Mouse (Mus musculus): ENCODE data around the gene Mthfd1. TPM values are rescaled to one million over a fixed set of nuclear protein-coding genes. Genes with fewer than 3 reads are reported as not detected.

Mthfd1 gene
- polyA plus RNA-seq, 1 experiment from 2014 or later: 37.3 TPM

- no peak for ATAC-seq (ENCODE audit: insufficient number of reproducible peaks, insufficient read depth, low FRiP score, low read depth)
- peaks cover 22% of the 10 kb centered on the region for H3K36me3 ChIP-seq (ENCODE audit: control insufficient read depth, insufficient read depth, low read length)
- no peaks in the 10 kb centered on the region for H3K4me1 ChIP-seq (ENCODE audit: control insufficient read depth in 2 of 2, insufficient read depth in 2 of 2, low read length in 2 of 2)
- no peak overlapping the region for H3K27ac ChIP-seq (replicated peaks in 1 of 2; ENCODE audit: control insufficient read depth in 1 of 2, insufficient read depth in 1 of 2, low read depth in 2 of 2, low read length in 2 of 2)
- no peak overlapping the region for H3K4me3 ChIP-seq (ENCODE audit: control insufficient read depth in 1 of 2, insufficient read depth in 1 of 2, low read depth in 1 of 2, low read length in 2 of 2)
- WGBS: 90% methylated on average over 10 of the region's 10 CpGs
- H3K9me3 ChIP-seq (ENCODE audit: control insufficient read depth, low read length): no peaks in the 10 kb centered on the region
- H3K27me3 ChIP-seq (ENCODE audit: control insufficient read depth, insufficient read depth, low read length): no peaks in the 10 kb centered on the region
- no peak overlapping the region for H3K4me2 ChIP-seq (ENCODE audit: low read length)
- no peak overlapping the region for H3K9ac ChIP-seq (ENCODE audit: low read length)
Measured at GRCm38 (mm10) chr12:76272610-76273524, 17.8 kb downstream of the Mthfd1 start.

GRCm38 (mm10) chr12:76278209-76278608 is 23.1 kb downstream of the Mthfd1 start:
- no peak overlapping the region for H3K4me3 ChIP-seq (ENCODE audit: control insufficient read depth in 1 of 2, insufficient read depth in 1 of 2, low read depth in 1 of 2, low read length in 2 of 2)
- no peak for ATAC-seq (ENCODE audit: insufficient number of reproducible peaks, insufficient read depth, low FRiP score, low read depth)
- peaks cover 8 to 14% of the 10 kb centered on the region in 2 experiments for H3K4me1 ChIP-seq (ENCODE audit: control insufficient read depth in 2 of 2, insufficient read depth in 2 of 2, low read length in 2 of 2)
- H3K9me3 ChIP-seq (ENCODE audit: control insufficient read depth, low read length): no peaks in the 10 kb centered on the region
- H3K4me2 ChIP-seq (ENCODE audit: low read length): no peak overlapping the region
- H3K27me3 ChIP-seq (ENCODE audit: control insufficient read depth, insufficient read depth, low read length): no peaks in the 10 kb centered on the region
- H3K9ac ChIP-seq (ENCODE audit: low read length): no peak overlapping the region
- WGBS: 74% methylated on average over 6 of the region's 6 CpGs
- H3K27ac ChIP-seq (replicated peaks in 1 of 2; ENCODE audit: control insufficient read depth in 1 of 2, insufficient read depth in 1 of 2, low read depth in 2 of 2, low read length in 2 of 2): no peak overlapping the region
- peaks cover 41% of the 10 kb centered on the region for H3K36me3 ChIP-seq (ENCODE audit: control insufficient read depth, insufficient read depth, low read length)

- WGBS: 79% methylated on average over 9 of the region's 9 CpGs
- Histone ChIP-seq H3K27me3 (ENCODE audit: control insufficient read depth, insufficient read depth, low read length) (no peaks in the 10 kb centered on the region), H3K9me3 (ENCODE audit: control insufficient read depth, low read length) (no peaks in the 10 kb centered on the region), H3K36me3 (ENCODE audit: control insufficient read depth, insufficient read depth, low read length) (peaks cover 60% of the 10 kb centered on the region), H3K4me2 (ENCODE audit: low read length) (no peak overlapping the region), H3K4me1 (ENCODE audit: control insufficient read depth in 2 of 2, insufficient read depth in 2 of 2, low read length in 2 of 2) (peaks cover 8 to 14% of the 10 kb centered on the region in 2 experiments), H3K27ac (replicated peaks in 1 of 2; ENCODE audit: control insufficient read depth in 1 of 2, insufficient read depth in 1 of 2, low read depth in 2 of 2, low read length in 2 of 2) (no peak overlapping the region), H3K9ac (ENCODE audit: low read length) (no peak overlapping the region), H3K4me3 (ENCODE audit: control insufficient read depth in 1 of 2, insufficient read depth in 1 of 2, low read depth in 1 of 2, low read length in 2 of 2) (no peak overlapping the region)
- ATAC-seq (ENCODE audit: insufficient number of reproducible peaks, insufficient read depth, low FRiP score, low read depth): no peak
Measured at GRCm38 (mm10) chr12:76280556-76280955, 25.5 kb downstream of the Mthfd1 start.

- no peak for ATAC-seq (ENCODE audit: insufficient number of reproducible peaks, insufficient read depth, low FRiP score, low read depth)
- Histone ChIP-seq H3K9me3 (ENCODE audit: control insufficient read depth, low read length) (no peaks in the 10 kb centered on the region), H3K9ac (ENCODE audit: low read length) (no peak overlapping the region), H3K27ac (replicated peaks in 1 of 2; ENCODE audit: control insufficient read depth in 1 of 2, insufficient read depth in 1 of 2, low read depth in 2 of 2, low read length in 2 of 2) (no peak overlapping the region), H3K4me1 (ENCODE audit: control insufficient read depth in 2 of 2, insufficient read depth in 2 of 2, low read length in 2 of 2) (peaks cover 8 to 14% of the 10 kb centered on the region in 2 experiments), H3K27me3 (ENCODE audit: control insufficient read depth, insufficient read depth, low read length) (no peaks in the 10 kb centered on the region), H3K4me2 (ENCODE audit: low read length) (no peak overlapping the region), H3K4me3 (ENCODE audit: control insufficient read depth in 1 of 2, insufficient read depth in 1 of 2, low read depth in 1 of 2, low read length in 2 of 2) (no peak overlapping the region), H3K36me3 (ENCODE audit: control insufficient read depth, insufficient read depth, low read length) (peaks cover 61% of the 10 kb centered on the region)
- WGBS: 83% methylated on average over 2 of the region's 2 CpGs
Measured at GRCm38 (mm10) chr12:76281111-76281660, 26.1 kb downstream of the Mthfd1 start.

- Histone ChIP-seq H3K4me1 (ENCODE audit: control insufficient read depth in 2 of 2, insufficient read depth in 2 of 2, low read length in 2 of 2) (peaks cover 8 to 14% of the 10 kb centered on the region in 2 experiments), H3K4me2 (ENCODE audit: low read length) (no peak overlapping the region), H3K9me3 (ENCODE audit: control insufficient read depth, low read length) (no peaks in the 10 kb centered on the region), H3K4me3 (ENCODE audit: control insufficient read depth in 1 of 2, insufficient read depth in 1 of 2, low read depth in 1 of 2, low read length in 2 of 2) (no peak overlapping the region), H3K36me3 (ENCODE audit: control insufficient read depth, insufficient read depth, low read length) (peaks cover 61% of the 10 kb centered on the region), H3K27me3 (ENCODE audit: control insufficient read depth, insufficient read depth, low read length) (no peaks in the 10 kb centered on the region), H3K27ac (replicated peaks in 1 of 2; ENCODE audit: control insufficient read depth in 1 of 2, insufficient read depth in 1 of 2, low read depth in 2 of 2, low read length in 2 of 2) (no peak overlapping the region), H3K9ac (ENCODE audit: low read length) (no peak overlapping the region)
- WGBS: 9% methylated on average over 4 of the region's 4 CpGs
- no peak for ATAC-seq (ENCODE audit: insufficient number of reproducible peaks, insufficient read depth, low FRiP score, low read depth)
Measured at GRCm38 (mm10) chr12:76282132-76282531, 27.0 kb downstream of the Mthfd1 start.

- no peak overlapping the region for H3K27ac ChIP-seq (replicated peaks in 1 of 2; ENCODE audit: control insufficient read depth in 1 of 2, insufficient read depth in 1 of 2, low read depth in 2 of 2, low read length in 2 of 2)
- peaks cover 61% of the 10 kb centered on the region for H3K36me3 ChIP-seq (ENCODE audit: control insufficient read depth, insufficient read depth, low read length)
- H3K9me3 ChIP-seq (ENCODE audit: control insufficient read depth, low read length): no peaks in the 10 kb centered on the region
- 86% methylated on average over 17 of the region's 17 CpGs for WGBS
- H3K27me3 ChIP-seq (ENCODE audit: control insufficient read depth, insufficient read depth, low read length): no peaks in the 10 kb centered on the region
- H3K4me3 ChIP-seq (ENCODE audit: control insufficient read depth in 1 of 2, insufficient read depth in 1 of 2, low read depth in 1 of 2, low read length in 2 of 2): no peak overlapping the region
- no peak for ATAC-seq (ENCODE audit: insufficient number of reproducible peaks, insufficient read depth, low FRiP score, low read depth)
- H3K9ac ChIP-seq (ENCODE audit: low read length): no peak overlapping the region
- peaks cover 8 to 14% of the 10 kb centered on the region in 2 experiments for H3K4me1 ChIP-seq (ENCODE audit: control insufficient read depth in 2 of 2, insufficient read depth in 2 of 2, low read length in 2 of 2)
- no peak overlapping the region for H3K4me2 ChIP-seq (ENCODE audit: low read length)
Measured at GRCm38 (mm10) chr12:76282532-76283173, 27.6 kb downstream of the Mthfd1 start.

- Histone ChIP-seq H3K27me3 (ENCODE audit: control insufficient read depth, insufficient read depth, low read length) (no peaks in the 10 kb centered on the region), H3K4me3 (ENCODE audit: control insufficient read depth in 1 of 2, insufficient read depth in 1 of 2, low read depth in 1 of 2, low read length in 2 of 2) (no peak overlapping the region), H3K9ac (ENCODE audit: low read length) (no peak overlapping the region), H3K27ac (replicated peaks in 1 of 2; ENCODE audit: control insufficient read depth in 1 of 2, insufficient read depth in 1 of 2, low read depth in 2 of 2, low read length in 2 of 2) (no peak overlapping the region), H3K4me1 (ENCODE audit: control insufficient read depth in 2 of 2, insufficient read depth in 2 of 2, low read length in 2 of 2) (peaks cover 8 to 14% of the 10 kb centered on the region in 2 experiments), H3K36me3 (ENCODE audit: control insufficient read depth, insufficient read depth, low read length) (peaks cover 66% of the 10 kb centered on the region), H3K9me3 (ENCODE audit: control insufficient read depth, low read length) (no peaks in the 10 kb centered on the region), H3K4me2 (ENCODE audit: low read length) (no peak overlapping the region)
- 80% methylated on average over 6 of the region's 6 CpGs for WGBS
- no peak for ATAC-seq (ENCODE audit: insufficient number of reproducible peaks, insufficient read depth, low FRiP score, low read depth)
Measured at GRCm38 (mm10) chr12:76285418-76285817, 30.3 kb downstream of the Mthfd1 start.
